Mouse (Mus musculus) kidney, embryonic 15.5 days (tissue): Measurements from ENCODE around the gene Gatd1. TPM values are rescaled to one million over a fixed set of nuclear protein-coding genes. Genes with fewer than 3 reads are reported as not detected.
A peak's percentile ranks its signal among the peaks of the same experiment; 100 is the strongest.

ENCODE experiments used
- ATAC-seq: fragments of 200-750 bp; cut with Nextera tagmentation; replicated peaks from 2 replicates; pipeline ENCODE4 v1.8.0; 2017; ENCODE audit warnings: moderate TSS enrichment; ENCODE audit not compliant: low FRiP score
- H3K27ac ChIP-seq: fragments of 300-500 bp; sonication (generic); 2 replicates; pipeline ENCODE4 v1.5.1; 2015; ENCODE audit warnings: mild to moderate bottlenecking, inconsistent platforms
- H3K27me3 ChIP-seq: fragments of 300-500 bp; sonication (generic); 2 replicates; pipeline ENCODE4 v1.6.1; 2015; ENCODE audit warnings: inconsistent platforms
- H3K36me3 ChIP-seq: fragments of 300-500 bp; sonication (generic); 2 replicates; pipeline ENCODE4 v1.6.1; 2015; ENCODE audit warnings: inconsistent platforms
- H3K4me1 ChIP-seq: fragments of 300-500 bp; sonication (generic); 2 replicates; pipeline ENCODE4 v1.6.1; 2015; ENCODE audit warnings: inconsistent platforms
- H3K4me2 ChIP-seq: fragments of 300-500 bp; sonication (generic); 2 replicates; pipeline ENCODE4 v1.6.1; 2015; ENCODE audit warnings: moderate library complexity, mild to moderate bottlenecking, inconsistent platforms
- H3K4me3 ChIP-seq: fragments of 300-500 bp; sonication (generic); replicated peaks from 2 replicates; pipeline ENCODE4 v1.5.1; 2015; ENCODE audit warnings: mild to moderate bottlenecking, inconsistent platforms
- H3K9ac ChIP-seq: fragments of 300-500 bp; sonication (generic); 2 replicates; pipeline ENCODE4 v1.6.1; 2015; ENCODE audit warnings: mild to moderate bottlenecking, inconsistent platforms
- H3K9me3 ChIP-seq: fragments of 300-500 bp; sonication (generic); replicated peaks from 2 replicates; pipeline ENCODE4 v1.6.1; 2016; ENCODE audit warnings: inconsistent platforms
- WGBS: fragments of 180-500 bp; shearing (Covaris S2); methylation state at CpG from one replicate; pipeline ENCODE4 v1.1.7; 2015; ENCODE audit warnings: mixed read lengths; 5-methylcytosine and 5-hydroxymethylcytosine counted together
- polyA plus RNA-seq: library from polyadenylated mRNA; unstranded; fragments of >200 nt; fragmentation: Nextera tagmentation; extraction: Ambion mirVana; gene quantifications from 2 replicates; pipeline ENCODE4 v1.2.1, GENCODE M21; 2015

Gatd1 gene
- 61.5 and 61.8 TPM in 2 replicates for polyA plus RNA-seq

- peak; percentile 91 for ATAC-seq
- Histone ChIP-seq H3K4me1 (peaks cover 26% of the 10 kb centered on the region), H3K4me3 (peak within 1 kb of the TSS; percentile 75), H3K27ac (peak within 1 kb of the TSS; percentile 91), H3K9ac (peak within 1 kb of the TSS; percentile 79), H3K9me3 (no peaks in the 10 kb centered on the region), H3K27me3 (no peaks in the 10 kb centered on the region), H3K36me3 (peaks cover 26% of the 10 kb centered on the region), H3K4me2 (peak within 1 kb of the TSS; percentile 84)
- WGBS = under 1% methylated on average over 56 of the region's 56 CpGs
These were observed at the start of gene Gatd1 for GRCm38 (mm10) chr7:141413809-141414584. Gene Gatd1, minus strand, starts transcription at chr7:141414136.

- Histone ChIP-seq H3K36me3 (peaks cover 17% of the 10 kb centered on the region), H3K9me3 (no peaks in the 10 kb centered on the region), H3K4me1 (peaks cover 81% of the 10 kb centered on the region), H3K9ac (peak overlapping the region; percentile 46; the same call in 1 of the 2 replicates), H3K27me3 (peaks cover 60% of the 10 kb centered on the region), H3K4me2 (peak overlapping the region; percentile 97), H3K4me3 (peak overlapping the region; percentile 56), H3K27ac (no peak overlapping the region)
- no peak for ATAC-seq
- WGBS = 11% methylated on average over 5 of the region's 5 CpGs
These were observed 48.4 kb upstream of the Gatd1 start for GRCm38 (mm10) chr7:141462333-141462821.

- H3K4me1 ChIP-seq = peaks cover 78% of the 10 kb centered on the region
These were observed 47.8 kb upstream of the Gatd1 start for GRCm38 (mm10) chr7:141461521-141462332.

GRCm38 (mm10) chr7:141460391-141461113 is 46.6 kb upstream of the Gatd1 start, which contains the start of gene Cracr2b:
Gene Cracr2b, plus strand, starts transcription at chr7:141461094.
- Histone ChIP-seq H3K27ac (no peak within 1 kb of the TSS), H3K9me3 (no peaks in the 10 kb centered on the region), H3K4me3 (peak within 1 kb of the TSS; percentile 56), H3K4me1 (peaks cover 80% of the 10 kb centered on the region), H3K9ac (peak within 1 kb of the TSS; percentile 46), H3K27me3 (peaks cover 54% of the 10 kb centered on the region), H3K4me2 (peak within 1 kb of the TSS; percentile 97), H3K36me3 (peaks cover 17% of the 10 kb centered on the region)
- no peak for ATAC-seq
- 72% methylated on average over 15 of the region's 15 CpGs for WGBS

More at GRCm38 (mm10) chr7:141461521-141462332, 47.8 kb upstream of the Gatd1 start:
- Histone ChIP-seq H3K4me2 (peak overlapping the region; percentile 97), H3K27ac (no peak overlapping the region), H3K9me3 (no peaks in the 10 kb centered on the region), H3K36me3 (peaks cover 17% of the 10 kb centered on the region), H3K27me3 (peaks cover 60% of the 10 kb centered on the region), H3K9ac (peak overlapping the region; percentile 46), H3K4me3 (peak overlapping the region; percentile 56)
- no peak for ATAC-seq
- WGBS = 2% methylated on average over 57 of the region's 59 CpGs

- WGBS = 59% methylated on average over 5 of the region's 5 CpGs
- no peak overlapping the region for H3K9ac ChIP-seq
- no peak for ATAC-seq
- H3K4me2 ChIP-seq = no peak overlapping the region
- H3K4me1 ChIP-seq = peaks cover 78% of the 10 kb centered on the region
- H3K9me3 ChIP-seq = no peaks in the 10 kb centered on the region
- H3K4me3 ChIP-seq = no peak overlapping the region
- H3K27me3 ChIP-seq = peaks cover 49% of the 10 kb centered on the region
- H3K27ac ChIP-seq = no peak overlapping the region
- H3K36me3 ChIP-seq = peaks cover 17% of the 10 kb centered on the region
These were observed 46.1 kb upstream of the Gatd1 start for GRCm38 (mm10) chr7:141460001-141460390.

- Histone ChIP-seq H3K4me3 (no peak overlapping the region), H3K9me3 (no peaks in the 10 kb centered on the region), H3K36me3 (peaks cover 17% of the 10 kb centered on the region), H3K27me3 (peaks cover 42% of the 10 kb centered on the region), H3K4me2 (no peak overlapping the region), H3K9ac (no peak overlapping the region), H3K4me1 (peaks cover 77% of the 10 kb centered on the region), H3K27ac (no peak overlapping the region)
- no peak for ATAC-seq
- 90% methylated on average over 17 of the region's 17 CpGs for WGBS
These were observed 45.4 kb upstream of the Gatd1 start for GRCm38 (mm10) chr7:141459301-141459711.

- Histone ChIP-seq H3K4me1 (peaks cover 72% of the 10 kb centered on the region), H3K9ac (no peak overlapping the region), H3K4me2 (no peak overlapping the region), H3K4me3 (no peak overlapping the region), H3K9me3 (no peaks in the 10 kb centered on the region), H3K27ac (no peak overlapping the region), H3K36me3 (peaks cover 17% of the 10 kb centered on the region), H3K27me3 (peaks cover 35% of the 10 kb centered on the region)
- WGBS = 92% methylated on average over 11 of the region's 11 CpGs
- no peak for ATAC-seq
These were observed 44.7 kb upstream of the Gatd1 start for GRCm38 (mm10) chr7:141458661-141459060.

- no peak for ATAC-seq
- H3K4me1 ChIP-seq = peaks cover 66% of the 10 kb centered on the region
- H3K4me3 ChIP-seq = no peak overlapping the region
- peaks cover 30% of the 10 kb centered on the region for H3K27me3 ChIP-seq
- 76% methylated on average over 15 of the region's 15 CpGs for WGBS
- no peak overlapping the region for H3K4me2 ChIP-seq
- H3K36me3 ChIP-seq = peaks cover 17% of the 10 kb centered on the region
- H3K9ac ChIP-seq = no peak overlapping the region
- H3K9me3 ChIP-seq = no peaks in the 10 kb centered on the region
- no peak overlapping the region for H3K27ac ChIP-seq
These were observed 44.2 kb upstream of the Gatd1 start for GRCm38 (mm10) chr7:141457986-141458660.

GRCm38 (mm10) chr7:141457236-141457635 is 43.3 kb upstream of the Gatd1 start:
- Histone ChIP-seq H3K27me3 (peaks cover 21% of the 10 kb centered on the region), H3K9ac (no peak overlapping the region), H3K27ac (no peak overlapping the region), H3K36me3 (peaks cover 20% of the 10 kb centered on the region), H3K4me2 (no peak overlapping the region), H3K9me3 (no peaks in the 10 kb centered on the region), H3K4me1 (peaks cover 58% of the 10 kb centered on the region), H3K4me3 (no peak overlapping the region)
- 94% methylated on average over 14 of the region's 14 CpGs for WGBS
- ATAC-seq = no peak

- 87% methylated on average over 6 of the region's 6 CpGs for WGBS
These were observed 42.8 kb upstream of the Gatd1 start for GRCm38 (mm10) chr7:141456739-141457138.

More at GRCm38 (mm10) chr7:141456739-141457138, 42.8 kb upstream of the Gatd1 start:
- Histone ChIP-seq H3K9ac (0 out of 2 replicates have a peak overlapping the region, but pooled peaks have one; percentile 1), H3K9me3 (no peaks in the 10 kb centered on the region), H3K27me3 (peaks cover 16% of the 10 kb centered on the region), H3K4me3 (no peak overlapping the region), H3K4me2 (peak overlapping the region; percentile 95; the same call in 1 of the 2 replicates), H3K36me3 (peaks cover 25% of the 10 kb centered on the region), H3K4me1 (peaks cover 53% of the 10 kb centered on the region), H3K27ac (no peak overlapping the region)
- ATAC-seq = no peak
